Mouse (Mus musculus): ENCODE measurements around the gene Lpar1. TPM values are rescaled to one million over a fixed set of nuclear protein-coding genes. Genes with fewer than 3 reads are reported as not detected.

Gene Lpar1
- total RNA-seq, 2 experiments from 2014 or later, result 9.8 to 11.0 TPM

DNA sequence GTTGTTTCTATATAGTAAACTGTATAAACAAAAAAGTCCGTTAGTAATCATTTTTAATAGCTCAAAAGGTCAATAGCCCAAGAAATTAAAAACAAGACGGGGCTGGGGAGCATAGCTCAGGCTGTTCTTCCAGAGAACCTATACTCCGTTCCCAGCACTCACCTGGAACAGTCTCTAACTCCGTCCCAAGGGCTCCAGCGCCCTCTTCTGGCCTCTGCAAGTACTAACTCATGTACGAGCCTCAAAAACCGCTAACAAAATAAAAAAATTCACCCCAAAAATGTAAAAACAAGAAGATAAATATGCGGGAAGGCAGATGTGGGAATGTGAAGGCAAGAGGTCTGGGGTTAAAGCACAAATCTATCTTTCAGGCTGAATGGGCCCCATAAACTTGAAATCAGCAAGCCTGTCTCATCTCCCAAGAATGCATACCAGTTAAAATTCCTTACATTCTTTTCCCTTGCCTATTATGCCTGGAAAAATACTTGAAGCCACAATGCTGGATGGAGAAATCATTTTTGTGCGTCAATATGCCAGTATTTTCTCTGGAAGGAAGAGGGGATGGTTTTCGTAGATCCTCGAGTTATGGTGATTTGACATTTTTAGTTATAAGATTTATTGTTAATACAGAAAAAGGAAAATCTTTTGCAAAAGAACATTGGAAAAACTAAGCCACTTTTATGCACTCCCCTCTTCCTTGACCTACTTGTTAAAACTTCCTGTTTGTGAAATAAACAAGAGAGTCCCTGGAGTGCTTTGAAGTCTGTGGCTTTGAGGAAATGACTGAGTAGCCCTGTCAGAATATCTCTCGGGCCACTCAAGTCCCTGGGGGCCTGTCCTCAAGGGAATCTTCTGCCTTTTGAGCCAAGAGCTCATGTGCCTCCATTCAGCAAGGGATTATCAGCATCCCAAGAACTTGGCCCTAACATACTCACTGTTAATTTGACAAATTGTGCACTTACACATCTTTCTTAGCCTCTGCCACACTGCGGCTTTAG is 140.2 kb downstream of the Lpar1 start:
- intact Hi-C loops (cut with DNase I), result no loop called here
- peak in 1 of 2 experiments; percentile 80 for DNase-seq (ENCODE audit: extremely low spot score in 1 of 2, low spot score in 2 of 2)

DNA sequence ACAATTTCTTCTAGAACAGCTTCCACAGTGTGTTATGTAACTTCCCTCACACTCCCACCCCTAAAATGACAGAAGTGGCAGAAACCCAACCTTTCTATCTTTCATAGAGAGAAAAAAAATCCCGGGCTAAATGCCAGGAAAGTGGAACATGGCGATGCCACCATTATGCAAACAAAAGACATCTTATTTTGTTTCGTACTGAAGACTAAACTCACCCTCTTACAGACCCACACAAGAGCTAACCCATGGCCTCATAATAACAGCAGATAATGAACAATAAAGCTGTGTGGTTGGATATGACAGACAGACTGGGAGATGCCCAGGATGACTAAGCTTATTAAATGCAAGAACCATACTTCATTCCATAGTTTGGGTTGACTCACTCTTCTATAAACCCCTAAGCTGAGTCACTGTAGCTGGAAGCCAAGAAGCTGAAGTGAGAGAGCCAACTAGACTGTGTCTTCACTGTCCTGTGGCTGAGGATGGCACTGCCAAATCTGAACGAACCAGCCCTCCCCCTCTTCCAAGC is 151.7 kb downstream of the Lpar1 start:
- DNase-seq (ENCODE audit: extremely low spot score in 1 of 2, low spot score in 2 of 2), result no peak
- intact Hi-C loops (cut with DNase I), result no loop called here

DNA sequence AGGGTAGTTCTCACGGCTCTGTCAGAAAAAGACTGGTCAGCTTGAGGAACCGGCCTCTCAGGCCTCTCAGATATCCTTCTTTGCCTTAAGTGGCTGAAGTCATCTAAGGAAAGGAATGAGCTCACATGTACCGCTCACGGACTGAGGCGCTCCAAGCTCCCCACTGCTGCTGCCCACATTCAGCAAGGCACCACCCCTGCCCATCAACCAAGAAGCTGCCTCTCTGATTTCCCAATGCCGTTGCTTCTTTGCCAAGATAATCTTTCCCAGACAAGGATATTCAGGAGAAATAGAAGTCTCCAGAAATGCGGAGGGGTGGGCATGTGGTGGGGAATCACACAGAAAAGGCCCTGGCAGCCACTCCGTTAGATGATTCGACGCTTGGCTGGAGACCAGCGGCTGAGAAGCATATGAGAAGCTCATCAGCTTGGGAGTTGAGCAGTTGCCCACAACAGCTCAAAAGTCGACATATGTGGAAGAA is 152.8 kb downstream of the Lpar1 start:
- intact Hi-C loops (cut with DNase I), result no loop called here
- DNase-seq (ENCODE audit: extremely low spot score in 1 of 2, low spot score in 2 of 2), result peak; percentile 77 to 86

Small RNAs within 50 kb of the gene (microRNA-seq; reads per million reads assigned to microRNA genes)
- not detected for gene Mir3095

Other genes with a start within 250 kb of the Lpar1 start
- gene Olfr267, start 233.8 kb upstream of the Lpar1 start, total RNA-seq (2021), result under 1 TPM; 0.32 to 0.36 TPM